Mouse (Mus musculus): ENCODE data around the gene Hadhb. TPM values are rescaled to one million over a fixed set of nuclear protein-coding genes. Genes with fewer than 3 reads are reported as not detected.

Hadhb gene
- 100 to 1,000 TPM; 258 to 390 TPM for total RNA-seq (2021)
- long read RNA-seq, experiment 1, transcript Hadhb-201 (16 exons, 2,033 nt) = major isoform, 375 of 673 reads
- long read RNA-seq, experiment 1, transcript Hadhb-203 (16 exons, 2,048 nt) = minor isoform, 232 of 673 reads
- long read RNA-seq, experiment 1, transcript Hadhb-202 (16 exons, 2,045 nt) = minor isoform, 5 of 673 reads
- long read RNA-seq, experiment 1, partial matches to known transcripts = 38 of 673 reads
- long read RNA-seq, experiment 1, other reads (novel, unspliced or antisense) = 23 of 673 reads
- long read RNA-seq, experiment 2, transcript Hadhb-203 (16 exons, 2,048 nt) = minor isoform, 262 of 774 reads
- long read RNA-seq, experiment 2, transcript Hadhb-201 (16 exons, 2,033 nt) = major isoform, 453 of 774 reads
- long read RNA-seq, experiment 2, partial matches to known transcripts = 21 of 774 reads
- long read RNA-seq, experiment 2, other reads (novel, unspliced or antisense) = 34 of 774 reads

DNA sequence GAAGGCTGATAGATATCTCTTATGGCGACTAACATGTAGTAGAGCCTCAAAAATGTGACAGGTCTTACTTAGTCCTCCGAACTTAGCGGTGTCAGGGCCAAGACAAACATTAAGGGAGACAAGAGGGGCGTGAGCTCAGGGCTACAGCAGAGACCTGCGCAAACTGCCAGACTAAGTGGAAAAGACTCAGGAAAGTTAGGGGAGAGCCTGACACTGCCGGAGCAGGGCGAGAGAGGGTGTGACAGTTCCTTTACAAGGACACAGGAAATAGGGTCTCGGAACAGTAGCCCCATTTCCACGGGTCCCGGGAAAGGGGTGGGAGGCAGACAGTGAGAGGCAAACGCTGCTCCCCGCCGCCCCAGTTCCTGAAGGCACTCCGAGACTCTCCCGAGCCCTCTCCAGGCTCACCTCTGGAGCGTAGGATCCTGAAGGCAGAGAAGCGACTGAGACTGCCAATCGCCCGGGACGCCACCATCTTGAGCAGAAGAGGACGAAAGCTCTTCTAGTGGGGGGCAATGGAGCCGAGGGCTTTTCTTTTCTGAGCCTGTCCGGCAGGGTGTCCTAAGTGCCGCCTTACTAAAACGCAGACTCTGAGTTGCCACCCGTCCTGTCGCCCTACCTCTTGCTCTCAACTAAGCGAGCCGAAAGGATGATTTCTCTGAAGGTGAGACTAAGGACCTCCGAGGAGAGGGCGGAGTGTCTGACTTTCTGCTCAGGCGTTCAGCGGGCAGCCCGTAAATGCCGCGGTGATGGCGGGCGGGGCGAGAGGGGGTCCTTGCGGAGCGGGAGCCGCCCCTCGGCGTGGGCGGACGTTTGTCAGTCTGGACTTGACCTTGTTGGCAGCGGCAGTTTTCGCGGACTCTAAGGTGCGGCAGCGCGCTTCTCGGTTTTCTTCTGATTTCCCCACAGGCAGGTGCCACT lies at the start of gene Hadhb, which contains the start of gene Hadha:
Hadhb (plus strand) TSS at position 775 of the 921 bp plus-strand sequence.
Hadha (minus strand) TSS at position 689 of the 921 bp plus-strand sequence.
- intact Hi-C loops (cut with DNase I; ENCODE audit: low total_unique reads) = no loop called here
- DNase-seq = peak; percentile 94

GRCm38 (mm10) chr5:30105668-30106300 lies 49.3 kb upstream of the Hadhb start, which contains the start of gene 3110082J24Rik:
Gene 3110082J24Rik, minus strand, starts transcription at chr5:30106086.
- intact Hi-C loops (cut with DNase I; ENCODE audit: low total_unique reads) = no loop called here
- no peak for DNase-seq

DNA sequence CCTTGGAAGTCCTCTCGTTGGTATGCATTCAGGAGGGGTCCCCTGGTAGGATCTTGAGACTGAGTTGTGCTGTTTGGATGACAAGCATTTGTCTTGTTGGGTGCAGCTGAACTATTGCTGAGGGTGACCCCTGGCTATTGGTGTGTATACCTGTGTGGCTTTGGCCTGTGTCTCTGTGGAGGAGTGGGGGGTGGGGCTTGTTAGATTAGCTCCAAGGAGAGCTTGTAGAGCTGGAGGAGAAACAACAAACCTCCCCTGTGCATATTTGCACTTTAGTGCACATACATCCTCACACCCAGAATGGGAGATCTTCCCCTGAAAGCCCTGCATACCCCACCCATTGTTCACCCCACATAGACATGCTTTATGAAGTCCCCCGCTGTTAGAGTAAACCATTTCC lies 48.3 kb upstream of the Hadhb start:
- intact Hi-C loops (cut with DNase I; ENCODE audit: low total_unique reads) = no loop called here
- DNase-seq = no peak

DNA sequence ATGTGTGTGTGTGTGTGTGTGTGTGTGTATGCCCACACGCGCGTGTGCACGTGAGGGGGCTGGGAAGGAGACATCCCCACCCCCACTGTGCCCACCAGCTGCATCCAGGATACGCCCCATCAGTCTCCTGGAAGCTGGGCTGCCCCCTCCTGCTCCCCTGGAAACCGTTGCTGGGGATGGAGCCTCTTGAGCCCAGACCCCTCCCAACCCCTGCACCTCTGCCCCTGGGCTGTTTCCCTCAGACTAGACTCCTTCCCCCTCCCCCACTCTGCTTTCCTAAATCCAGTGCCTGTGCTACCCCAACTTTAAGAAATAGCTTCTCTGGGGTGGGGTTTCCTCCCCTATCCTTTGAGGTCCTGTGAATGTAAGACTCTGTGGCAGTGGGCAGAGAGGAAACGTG lies 47.9 kb upstream of the Hadhb start:
- intact Hi-C loops (cut with DNase I; ENCODE audit: low total_unique reads) = no loop called here
- no peak for DNase-seq

GRCm38 (mm10) chr5:30107611-30108041 lies 47.4 kb upstream of the Hadhb start:
- intact Hi-C loops (cut with DNase I; ENCODE audit: low total_unique reads) = no loop called here
- no peak for DNase-seq

DNA sequence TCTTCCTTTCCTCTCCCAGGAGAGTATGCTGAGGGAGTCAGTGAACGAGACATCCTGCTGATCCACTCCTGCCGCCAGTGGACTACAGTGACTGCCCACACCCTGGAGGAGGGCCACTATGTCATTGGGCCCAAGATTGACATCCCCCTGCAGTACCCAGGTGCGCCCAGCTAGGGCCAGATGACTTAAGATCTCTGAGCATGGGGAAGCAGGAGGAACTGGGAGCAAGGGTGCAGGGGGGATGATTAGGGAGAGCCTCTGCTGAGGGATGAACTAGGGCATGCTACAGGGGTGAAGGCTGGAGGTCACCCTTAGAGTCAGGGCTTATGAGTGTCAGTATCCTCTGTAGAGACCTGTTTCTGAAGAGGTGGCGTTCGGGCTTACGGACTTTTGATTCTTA lies 46.8 kb upstream of the Hadhb start:
- intact Hi-C loops (cut with DNase I; ENCODE audit: low total_unique reads) = no loop called here

GRCm38 (mm10) chr5:30109899-30110298 lies 45.1 kb upstream of the Hadhb start:
- intact Hi-C loops (cut with DNase I; ENCODE audit: low total_unique reads) = loop anchor here (10.0 kb wide), 1 partner anchor 285 kb away; no protein-coding TSS in a partner anchor
- DNase-seq = no peak

More for the DNA sequence above, 46.8 kb upstream of the Hadhb start:
- no peak for DNase-seq

DNA sequence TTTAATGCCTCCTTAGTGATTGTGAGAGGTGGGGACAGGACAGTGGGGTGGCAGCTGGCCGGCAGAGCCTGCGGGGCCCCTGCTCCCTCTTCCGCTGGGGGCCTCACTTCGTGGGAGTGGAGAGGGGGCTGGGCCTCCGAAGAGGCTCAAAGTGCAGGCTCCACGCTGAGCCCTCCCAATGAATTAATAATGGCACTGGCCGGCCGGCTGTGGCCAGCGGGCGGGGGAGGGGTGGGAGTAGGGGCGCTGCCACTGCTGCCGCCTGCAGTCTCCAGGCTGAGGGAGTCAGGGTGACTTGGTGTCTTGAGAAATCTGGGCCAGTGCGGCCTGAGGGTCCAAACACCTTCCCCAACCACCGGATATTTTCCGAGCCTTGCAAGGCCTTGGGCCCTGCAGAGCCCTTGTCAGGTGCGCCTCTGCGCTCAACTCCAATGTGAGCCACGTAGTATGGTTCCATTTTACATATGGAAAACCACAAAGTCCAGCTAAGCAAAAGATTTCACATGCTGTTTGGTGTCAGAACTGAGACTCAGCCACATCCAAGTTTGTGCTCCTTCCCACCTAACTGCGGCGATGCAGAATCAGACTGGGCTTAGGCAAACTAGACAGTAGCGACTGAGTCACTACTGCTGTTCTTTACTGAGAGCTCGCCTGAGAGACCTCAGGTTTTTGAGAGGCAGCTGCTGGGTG lies 44.5 kb upstream of the Hadhb start:
- DNase-seq = no peak
- intact Hi-C loops (cut with DNase I; ENCODE audit: low total_unique reads) = loop anchor here (10.0 kb wide), 1 partner anchor 286 kb away; no protein-coding TSS in a partner anchor

DNA sequence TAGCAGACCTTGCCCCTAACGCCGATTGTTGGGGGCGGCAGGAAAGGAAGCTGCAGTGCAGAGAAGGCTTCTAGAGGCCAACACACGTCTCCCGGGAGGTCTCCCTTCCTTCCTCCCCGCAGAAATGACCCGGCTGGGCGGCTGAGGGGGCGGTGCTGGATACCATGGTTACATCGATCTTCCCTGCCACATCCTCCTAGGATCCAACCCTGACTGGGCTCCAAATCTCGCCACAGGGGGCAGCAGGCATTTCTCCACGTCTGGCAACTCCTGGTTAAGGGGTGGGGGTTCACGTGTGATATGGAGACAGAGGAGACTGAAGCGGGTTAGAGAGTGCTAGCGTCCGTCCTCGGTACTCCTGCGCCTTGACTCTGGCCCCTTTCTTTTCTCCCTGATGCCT lies 43.9 kb upstream of the Hadhb start:
- intact Hi-C loops (cut with DNase I; ENCODE audit: low total_unique reads) = loop anchor here (10.0 kb wide), 1 partner anchor 286 kb away; no protein-coding TSS in a partner anchor
- DNase-seq = peak; percentile 46

GRCm38 (mm10) chr5:30111771-30112170 lies 43.3 kb upstream of the Hadhb start:
- intact Hi-C loops (cut with DNase I; ENCODE audit: low total_unique reads) = loop anchor here (10.0 kb wide), 1 partner anchor 287 kb away; no protein-coding TSS in a partner anchor
- no peak for DNase-seq

DNA sequence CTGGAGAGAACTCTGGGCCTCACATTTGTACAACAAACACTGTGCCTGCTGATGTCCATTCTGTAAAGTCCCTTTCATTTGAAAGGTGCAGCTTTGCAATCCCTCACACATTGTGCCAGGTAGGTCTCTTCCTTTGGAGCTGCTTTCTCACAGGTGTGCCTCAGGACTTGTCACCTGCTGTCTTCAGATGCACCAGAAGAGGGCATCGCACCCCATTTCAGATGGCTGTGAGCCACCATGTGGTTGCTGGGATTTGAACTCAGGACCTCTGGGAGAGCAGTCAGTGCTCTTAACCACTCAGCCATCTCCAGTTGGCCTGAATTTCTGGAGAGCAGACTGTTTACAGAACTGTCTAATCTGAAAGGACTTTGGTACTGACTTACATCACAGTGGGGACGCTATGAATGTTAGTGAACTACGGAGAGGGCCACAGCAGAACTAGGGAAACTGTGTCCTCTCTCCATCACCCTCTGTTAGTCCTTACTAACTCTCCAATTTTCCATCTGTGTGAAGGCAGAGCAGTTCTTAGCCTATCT lies 42.4 kb upstream of the Hadhb start:
- DNase-seq = no peak
- intact Hi-C loops (cut with DNase I; ENCODE audit: low total_unique reads) = loop anchor here (10.0 kb wide), 1 partner anchor 288 kb away; no protein-coding TSS in a partner anchor

DNA sequence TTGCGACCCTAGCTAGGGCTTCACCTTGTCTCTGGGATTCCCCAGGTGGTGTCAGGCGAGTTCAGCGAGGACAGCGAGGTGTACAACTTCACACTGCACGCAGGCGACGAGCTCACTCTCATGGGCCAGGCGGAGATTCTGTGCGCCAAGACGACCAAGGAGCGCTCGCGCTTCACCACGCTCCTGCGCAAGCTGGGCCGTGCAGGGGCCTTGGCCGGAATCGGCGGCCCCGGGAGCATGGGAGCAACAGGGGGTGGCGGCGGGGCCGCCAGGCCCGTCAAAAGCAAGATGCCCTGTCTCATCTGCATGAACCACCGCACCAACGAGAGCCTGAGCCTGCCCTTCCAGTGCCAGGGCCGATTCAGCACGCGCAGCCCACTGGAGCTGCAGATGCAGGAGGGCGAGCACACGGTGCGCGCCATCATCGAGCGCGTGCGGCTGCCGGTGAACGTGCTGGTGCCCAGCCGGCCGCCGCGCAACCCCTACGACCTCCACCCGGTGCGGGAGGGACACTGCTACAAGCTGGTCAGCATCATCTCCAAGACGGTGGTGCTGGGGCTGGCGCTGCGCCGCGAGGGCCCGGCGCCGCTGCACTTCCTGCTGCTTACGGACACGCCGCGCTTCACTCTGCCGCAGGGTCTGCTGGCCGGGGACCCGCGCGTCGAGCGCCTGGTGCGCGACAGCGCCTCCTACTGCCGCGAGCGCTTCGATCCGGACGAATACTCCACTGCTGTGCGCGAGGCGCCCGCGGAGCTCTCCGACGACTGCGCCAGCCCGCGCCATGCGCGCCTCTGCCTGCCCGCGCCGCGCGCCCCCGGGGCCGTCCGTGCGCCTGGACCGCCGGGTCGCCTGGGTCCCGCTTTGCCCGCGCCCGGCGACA lies 40.9 kb upstream of the Hadhb start:
- intact Hi-C loops (cut with DNase I; ENCODE audit: low total_unique reads) = loop anchor here (10.0 kb wide), 1 partner anchor 289 kb away; no protein-coding TSS in a partner anchor
- peak; percentile 74 for DNase-seq

- intact Hi-C loops (cut with DNase I; ENCODE audit: low total_unique reads) = loop anchor here (10.0 kb wide), 1 partner anchor 290 kb away; no protein-coding TSS in a partner anchor
Measured at GRCm38 (mm10) chr5:30114761-30115140, 40.3 kb upstream of the Hadhb start.

GRCm38 (mm10) chr5:30115718-30116117 lies 39.3 kb upstream of the Hadhb start:
- DNase-seq = no peak
- intact Hi-C loops (cut with DNase I; ENCODE audit: low total_unique reads) = loop anchor here (10.0 kb wide), 1 partner anchor 291 kb away; no protein-coding TSS in a partner anchor

More at GRCm38 (mm10) chr5:30114761-30115140, 40.3 kb upstream of the Hadhb start:
- DNase-seq = no peak

GRCm38 (mm10) chr5:30118018-30118417 lies 37.0 kb upstream of the Hadhb start:
- DNase-seq = no peak
- intact Hi-C loops (cut with DNase I; ENCODE audit: low total_unique reads) = loop anchor here (10.0 kb wide), 1 partner anchor 293 kb away; no protein-coding TSS in a partner anchor

GRCm38 (mm10) chr5:30119163-30119562 lies 35.9 kb upstream of the Hadhb start:
- intact Hi-C loops (cut with DNase I; ENCODE audit: low total_unique reads) = loop anchor here (10.0 kb wide), 1 partner anchor 294 kb away; no protein-coding TSS in a partner anchor
- DNase-seq = no peak

- intact Hi-C loops (cut with DNase I; ENCODE audit: low total_unique reads) = no loop called here
- DNase-seq = no peak
Measured at GRCm38 (mm10) chr5:30120106-30120505, 34.9 kb upstream of the Hadhb start.

Data from gastrocnemius, postnatal 14 days (tissue).